Mouse (Mus musculus) adrenal gland, postnatal 14 days (tissue): ENCODE measurements at regions not wholly inside any gene's neighbourhood (a gene's known extent, or its start where the extent isn't known, plus 50 kb on each side); places are given as distances from the start of the nearest gene placed in this dataset.

Experiments used
- DNase-seq: peaks from one replicate; pipeline ENCODE4 v3.0.0; 2021; ENCODE audit warnings: mixed read lengths

GRCm38 (mm10) chr4:131014301-131015081, 70.3 kb downstream of the Matn1 start:
- no peak for DNase-seq

- no peak for DNase-seq
Observed at GRCm38 (mm10) chr4:131015156-131015555, 71.0 kb downstream of the Matn1 start.

GRCm38 (mm10) chr4:131023601-131024000, 79.4 kb downstream of the Matn1 start:
- no peak for DNase-seq

- no peak for DNase-seq
Observed at GRCm38 (mm10) chr4:131036292-131036691, 92.1 kb downstream of the Matn1 start.

GRCm38 (mm10) chr4:131037179-131037578, 93.0 kb downstream of the Matn1 start:
- DNase-seq, result no peak

GRCm38 (mm10) chr4:131039686-131040085, 95.5 kb downstream of the Matn1 start:
- no peak for DNase-seq

- DNase-seq, result no peak
Observed at GRCm38 (mm10) chr4:131041210-131041609, 97.0 kb downstream of the Matn1 start.

- no peak for DNase-seq
Observed at GRCm38 (mm10) chr4:131046101-131046500, 101.9 kb downstream of the Matn1 start.

GRCm38 (mm10) chr4:131046969-131047650, 102.9 kb downstream of the Matn1 start:
- DNase-seq, result no peak

- no peak for DNase-seq
Observed at GRCm38 (mm10) chr4:131056293-131056692, 112.1 kb downstream of the Matn1 start.

- DNase-seq, result peak; percentile 10
Observed at GRCm38 (mm10) chr4:131059572-131059971, 115.4 kb downstream of the Matn1 start.

- DNase-seq, result no peak
Observed at GRCm38 (mm10) chr4:131060191-131060680, 116.1 kb downstream of the Matn1 start.

- DNase-seq, result no peak
Observed at GRCm38 (mm10) chr4:131060706-131061105, 116.5 kb downstream of the Matn1 start.

GRCm38 (mm10) chr4:131062592-131062991, 118.4 kb downstream of the Matn1 start:
- DNase-seq, result no peak

GRCm38 (mm10) chr4:131066186-131066939, 122.2 kb downstream of the Matn1 start:
- DNase-seq, result no peak

- DNase-seq, result no peak
Observed at GRCm38 (mm10) chr4:131070566-131070965, 126.4 kb downstream of the Matn1 start.

- no peak for DNase-seq
Observed at GRCm38 (mm10) chr4:131072623-131073022, 128.4 kb downstream of the Matn1 start.

GRCm38 (mm10) chr4:131073420-131073819, 129.2 kb downstream of the Matn1 start:
- no peak for DNase-seq

- no peak for DNase-seq
Observed at GRCm38 (mm10) chr4:131075326-131075932, 131.2 kb downstream of the Matn1 start.

- DNase-seq, result no peak
Observed at GRCm38 (mm10) chr4:131076628-131077027, 132.4 kb downstream of the Matn1 start.

- no peak for DNase-seq
Observed at GRCm38 (mm10) chr4:131080113-131080512, 135.9 kb downstream of the Matn1 start.

GRCm38 (mm10) chr4:131083405-131083804, 139.2 kb downstream of the Matn1 start:
- DNase-seq, result no peak
